Mouse (Mus musculus): ENCODE data around the gene Rgs7.

Rgs7 gene

DNA sequence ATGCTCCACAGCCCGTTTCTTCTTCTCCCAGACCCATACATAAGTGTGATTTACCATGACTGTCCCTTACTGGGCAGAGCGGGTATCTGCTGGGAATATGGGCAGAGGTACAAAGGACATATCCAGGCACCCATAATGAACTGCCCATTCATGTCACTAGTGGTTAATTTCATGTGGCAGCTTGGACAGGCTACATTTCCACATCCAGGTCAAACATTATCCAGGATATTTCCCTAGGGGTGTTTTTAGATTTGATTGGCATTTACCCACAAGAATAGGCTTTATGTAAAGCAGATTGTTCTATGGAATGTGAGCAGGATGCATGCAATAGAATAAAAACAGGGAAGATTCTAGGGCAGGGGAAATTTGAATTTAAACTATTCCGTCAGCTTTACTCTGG lies 128.7 kb downstream of the Rgs7 start:
- Histone ChIP-seq H3K36me3 (ENCODE audit: insufficient read depth, low read length) (no peaks in the 10 kb centered on the region), H3K4me3 (replicated peaks; ENCODE audit: low read length) (no peak overlapping the region), H3K9me3 (ENCODE audit: low read length) (0 out of 2 replicates have a peak, but pooled peaks cover 8% of the 10 kb centered on the region), H3K4me1 (replicated peaks; ENCODE audit: low read depth, low read length) (no peaks in the 10 kb centered on the region), H3K27me3 (ENCODE audit: insufficient read depth, low read length) (no peaks in the 10 kb centered on the region)
- no peak for TF ChIP-seq NANOG (IDR thresholded peaks at IDR 0.05; ENCODE audit: borderline replicate concordance, low read length)
- TF ChIP-seq CTCF (conservative IDR thresholded peaks at IDR 0.05; ENCODE audit: low read length): no peak
- no peak for TF ChIP-seq POU5F1 (IDR thresholded peaks at IDR 0.05; ENCODE audit: borderline replicate concordance, low read length)

DNA sequence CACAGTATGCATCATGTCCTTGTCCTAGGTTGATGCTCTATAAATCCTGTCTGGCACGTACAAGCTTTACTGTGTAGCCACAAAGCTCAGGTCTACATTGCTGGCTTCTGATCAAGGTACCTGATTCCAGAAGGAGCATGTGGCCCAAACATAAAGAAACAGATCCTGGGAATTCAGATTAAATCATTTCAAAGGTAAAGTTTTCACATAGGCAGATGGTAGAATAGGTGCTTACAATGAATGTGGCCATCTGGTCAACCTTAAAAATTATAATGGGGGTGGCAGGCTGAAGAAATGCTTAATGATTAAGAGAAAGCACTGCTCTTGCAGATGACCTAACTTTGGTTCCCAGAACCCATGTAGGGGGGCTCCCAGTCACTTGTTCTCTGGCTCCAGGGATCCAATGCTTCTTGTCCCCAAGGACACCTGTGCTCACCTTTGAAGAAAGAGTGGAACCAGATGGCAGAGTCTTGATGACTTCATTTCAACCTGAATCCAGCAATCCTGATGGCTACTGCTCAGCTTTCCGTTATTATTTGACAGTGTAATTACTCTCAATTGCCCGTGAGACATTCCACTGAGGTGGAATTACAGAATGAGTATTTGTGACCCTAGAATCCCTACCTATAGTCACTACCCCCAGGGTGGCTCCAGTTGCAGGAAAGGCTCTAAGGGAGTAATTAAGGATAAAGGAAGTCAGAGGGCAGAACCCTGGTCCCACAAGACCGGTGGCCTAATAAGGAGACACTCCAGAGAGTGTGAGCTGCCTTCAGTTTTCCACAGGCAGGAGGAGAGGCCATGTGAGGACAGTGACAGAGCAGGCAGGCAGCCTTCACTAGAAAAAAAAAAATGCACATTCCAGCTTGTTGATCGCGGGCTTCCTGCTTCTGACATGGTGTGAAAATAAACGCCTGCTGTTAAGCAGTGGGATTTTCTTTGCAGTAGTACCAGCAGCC lies 132.6 kb downstream of the Rgs7 start:
- H3K27me3 ChIP-seq (ENCODE audit: insufficient read depth, low read length): no peaks in the 10 kb centered on the region
- H3K4me1 ChIP-seq (replicated peaks; ENCODE audit: low read depth, low read length): no peaks in the 10 kb centered on the region
- no peak for TF ChIP-seq CTCF (conservative IDR thresholded peaks at IDR 0.05; ENCODE audit: low read length)
- no peak for TF ChIP-seq NANOG (IDR thresholded peaks at IDR 0.05; ENCODE audit: borderline replicate concordance, low read length)
- TF ChIP-seq POU5F1 (IDR thresholded peaks at IDR 0.05; ENCODE audit: borderline replicate concordance, low read length): no peak
- H3K9me3 ChIP-seq (ENCODE audit: low read length): 0 out of 2 replicates have a peak, but pooled peaks cover 8% of the 10 kb centered on the region
- H3K36me3 ChIP-seq (ENCODE audit: insufficient read depth, low read length): no peaks in the 10 kb centered on the region
- H3K4me3 ChIP-seq (replicated peaks; ENCODE audit: low read length): no peak overlapping the region

DNA sequence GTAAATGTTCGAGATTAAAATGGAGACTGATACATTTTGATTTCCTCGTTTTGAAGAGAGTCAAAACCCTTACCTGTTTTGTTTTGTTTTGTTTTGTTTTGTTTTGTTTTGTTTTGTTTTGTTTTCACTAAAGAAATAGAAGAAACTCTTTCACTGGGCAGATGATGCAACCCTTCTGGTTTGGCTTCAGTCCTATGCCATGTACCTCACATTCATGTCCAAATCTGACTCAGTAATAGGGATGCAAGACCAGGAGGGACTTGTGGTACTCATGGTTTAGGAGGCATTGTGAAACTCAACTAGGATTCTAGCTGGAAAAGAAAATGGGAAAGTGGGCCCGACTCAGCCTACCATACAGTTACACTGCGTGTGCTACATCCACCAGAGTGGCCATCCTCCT lies 139.4 kb downstream of the Rgs7 start:
- Histone ChIP-seq H3K4me1 (replicated peaks; ENCODE audit: low read depth, low read length) (no peaks in the 10 kb centered on the region), H3K9me3 (ENCODE audit: low read length) (no peaks in the 10 kb centered on the region), H3K4me3 (replicated peaks; ENCODE audit: low read length) (no peak overlapping the region), H3K36me3 (ENCODE audit: insufficient read depth, low read length) (no peaks in the 10 kb centered on the region), H3K27me3 (ENCODE audit: insufficient read depth, low read length) (no peaks in the 10 kb centered on the region)
- no peak for TF ChIP-seq NANOG (IDR thresholded peaks at IDR 0.05; ENCODE audit: borderline replicate concordance, low read length)
- no peak for TF ChIP-seq POU5F1 (IDR thresholded peaks at IDR 0.05; ENCODE audit: borderline replicate concordance, low read length)
- TF ChIP-seq CTCF (conservative IDR thresholded peaks at IDR 0.05; ENCODE audit: low read length): no peak

DNA sequence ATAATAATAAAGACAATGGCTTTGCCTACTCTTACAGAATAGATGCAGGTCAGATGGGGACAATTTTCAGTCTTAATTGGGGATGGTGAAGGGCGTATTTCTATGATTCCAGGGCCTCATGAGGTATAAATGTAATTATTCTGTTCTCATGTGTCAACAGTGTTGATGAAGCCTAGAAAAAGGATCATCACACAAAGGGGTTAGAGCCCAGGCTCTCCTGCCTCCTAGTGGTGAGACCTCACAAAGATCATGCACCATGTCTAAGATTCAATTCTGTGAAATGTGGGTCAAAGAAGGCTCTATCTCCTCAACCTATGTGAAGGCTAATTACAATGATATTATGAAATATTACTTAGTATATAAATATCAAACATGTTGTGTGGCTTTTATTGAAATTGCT lies 146.1 kb downstream of the Rgs7 start:
- no peak for TF ChIP-seq NANOG (IDR thresholded peaks at IDR 0.05; ENCODE audit: borderline replicate concordance, low read length)
- TF ChIP-seq CTCF (conservative IDR thresholded peaks at IDR 0.05; ENCODE audit: low read length): peak; percentile 22; the same call in 1 of the 2 replicates
- Histone ChIP-seq H3K36me3 (ENCODE audit: insufficient read depth, low read length) (no peaks in the 10 kb centered on the region), H3K27me3 (ENCODE audit: insufficient read depth, low read length) (no peaks in the 10 kb centered on the region)

DNA sequence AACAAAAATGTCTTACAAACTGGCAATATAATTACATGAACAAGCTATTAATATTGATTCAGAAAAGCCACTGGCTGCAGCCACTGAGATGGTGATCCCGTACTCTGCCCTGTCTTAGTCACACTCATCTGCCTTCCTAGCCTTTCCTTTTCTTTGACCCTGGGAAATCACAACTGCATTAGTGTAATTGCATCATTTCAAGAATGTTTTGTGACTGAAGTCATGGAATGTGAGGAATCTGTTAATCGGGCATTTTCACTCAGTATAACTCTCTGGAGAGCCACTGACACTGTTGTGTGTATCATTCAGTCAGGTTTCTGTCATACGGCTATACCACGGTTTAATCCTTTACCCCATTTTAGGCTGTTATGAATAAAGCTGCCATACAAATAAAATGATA lies 156.1 kb downstream of the Rgs7 start:
- Histone ChIP-seq H3K4me3 (replicated peaks; ENCODE audit: low read length) (no peak overlapping the region), H3K4me1 (replicated peaks; ENCODE audit: low read depth, low read length) (no peaks in the 10 kb centered on the region), H3K36me3 (ENCODE audit: insufficient read depth, low read length) (no peaks in the 10 kb centered on the region), H3K27me3 (ENCODE audit: insufficient read depth, low read length) (no peaks in the 10 kb centered on the region), H3K9me3 (ENCODE audit: low read length) (no peaks in the 10 kb centered on the region)
- TF ChIP-seq NANOG (IDR thresholded peaks at IDR 0.05; ENCODE audit: borderline replicate concordance, low read length) (no peak), POU5F1 (IDR thresholded peaks at IDR 0.05; ENCODE audit: borderline replicate concordance, low read length) (no peak)

More for the DNA sequence above, 146.1 kb downstream of the Rgs7 start:
- H3K9me3 ChIP-seq (ENCODE audit: low read length): no peaks in the 10 kb centered on the region
- no peak overlapping the region for H3K4me3 ChIP-seq (replicated peaks; ENCODE audit: low read length)
- H3K4me1 ChIP-seq (replicated peaks; ENCODE audit: low read depth, low read length): no peaks in the 10 kb centered on the region

DNA sequence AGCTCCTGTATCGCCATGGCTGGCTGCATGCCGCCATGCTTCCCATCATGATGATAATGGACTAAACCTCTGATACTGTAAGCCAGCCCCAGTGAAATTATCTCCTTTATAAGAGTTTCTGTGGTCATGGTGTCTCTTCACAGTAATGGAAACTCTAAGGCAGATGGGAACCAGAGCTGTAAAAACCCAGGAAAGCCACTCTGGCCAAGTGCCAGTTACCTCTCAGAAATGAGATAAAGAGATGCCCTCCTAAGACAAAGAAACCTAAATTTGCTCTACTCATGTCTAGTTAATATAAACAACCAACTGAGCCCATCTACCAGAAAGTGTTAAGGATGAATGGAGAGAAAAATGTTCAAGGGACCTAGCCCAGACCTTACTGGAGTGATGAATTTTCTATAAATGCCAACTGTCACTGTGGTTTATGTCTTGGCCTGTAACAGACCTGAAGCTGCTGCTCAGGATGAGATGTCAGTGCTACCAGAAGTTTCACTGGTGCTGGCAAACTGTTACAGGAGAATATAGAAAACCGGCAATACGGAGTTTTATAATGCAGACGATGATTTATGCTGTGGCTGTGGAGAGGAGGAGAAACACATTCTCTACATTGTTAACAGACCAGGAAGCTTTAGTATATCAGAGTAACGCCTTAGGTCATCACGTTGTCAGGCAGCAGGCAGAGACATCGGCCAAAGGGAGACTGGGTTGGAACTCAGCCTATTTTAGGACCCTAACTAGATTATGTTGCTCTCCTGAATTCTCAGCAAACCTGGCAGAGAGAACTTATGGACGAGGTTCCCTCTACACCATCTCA lies 159.1 kb downstream of the Rgs7 start:
- H3K36me3 ChIP-seq (ENCODE audit: insufficient read depth, low read length): no peaks in the 10 kb centered on the region
- H3K27me3 ChIP-seq (ENCODE audit: insufficient read depth, low read length): no peaks in the 10 kb centered on the region
- H3K9me3 ChIP-seq (ENCODE audit: low read length): no peaks in the 10 kb centered on the region
- H3K4me1 ChIP-seq (replicated peaks; ENCODE audit: low read depth, low read length): no peaks in the 10 kb centered on the region
- no peak overlapping the region for H3K4me3 ChIP-seq (replicated peaks; ENCODE audit: low read length)
- no peak for TF ChIP-seq CTCF (conservative IDR thresholded peaks at IDR 0.05; ENCODE audit: low read length)
- TF ChIP-seq NANOG (IDR thresholded peaks at IDR 0.05; ENCODE audit: borderline replicate concordance, low read length): no peak

DNA sequence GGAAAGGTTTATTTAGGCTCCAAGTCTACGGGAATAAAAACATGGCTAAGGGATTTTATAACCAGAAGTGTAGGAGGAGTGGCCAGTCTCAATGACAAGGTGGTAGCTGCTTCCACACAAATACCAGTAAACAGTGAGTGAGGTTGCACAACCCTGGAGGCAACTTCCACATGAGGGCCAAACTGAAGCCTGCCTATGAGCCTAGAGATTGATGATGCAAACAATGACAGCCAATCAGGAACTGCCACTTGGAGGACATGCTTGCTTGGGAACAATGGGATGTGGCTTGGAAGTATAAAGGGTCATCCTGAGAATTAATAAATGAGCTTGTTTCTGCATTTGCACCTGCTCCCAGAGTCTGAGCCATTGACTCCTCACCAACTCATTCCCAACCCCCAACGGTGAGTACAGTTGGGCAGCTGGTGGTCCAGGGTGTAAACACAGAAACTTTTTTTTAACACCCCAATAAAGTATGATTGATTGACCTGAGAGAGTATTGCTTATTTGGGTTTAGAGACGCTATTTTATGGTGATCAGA lies 162.3 kb downstream of the Rgs7 start:
- Histone ChIP-seq H3K36me3 (ENCODE audit: insufficient read depth, low read length) (no peaks in the 10 kb centered on the region), H3K9me3 (ENCODE audit: low read length) (no peaks in the 10 kb centered on the region), H3K4me1 (replicated peaks; ENCODE audit: low read depth, low read length) (no peaks in the 10 kb centered on the region), H3K27me3 (ENCODE audit: insufficient read depth, low read length) (no peaks in the 10 kb centered on the region), H3K4me3 (replicated peaks; ENCODE audit: low read length) (no peak overlapping the region)
- TF ChIP-seq POU5F1 (IDR thresholded peaks at IDR 0.05; ENCODE audit: borderline replicate concordance, low read length) (no peak), NANOG (IDR thresholded peaks at IDR 0.05; ENCODE audit: borderline replicate concordance, low read length) (no peak), CTCF (conservative IDR thresholded peaks at IDR 0.05; ENCODE audit: low read length) (no peak)

DNA sequence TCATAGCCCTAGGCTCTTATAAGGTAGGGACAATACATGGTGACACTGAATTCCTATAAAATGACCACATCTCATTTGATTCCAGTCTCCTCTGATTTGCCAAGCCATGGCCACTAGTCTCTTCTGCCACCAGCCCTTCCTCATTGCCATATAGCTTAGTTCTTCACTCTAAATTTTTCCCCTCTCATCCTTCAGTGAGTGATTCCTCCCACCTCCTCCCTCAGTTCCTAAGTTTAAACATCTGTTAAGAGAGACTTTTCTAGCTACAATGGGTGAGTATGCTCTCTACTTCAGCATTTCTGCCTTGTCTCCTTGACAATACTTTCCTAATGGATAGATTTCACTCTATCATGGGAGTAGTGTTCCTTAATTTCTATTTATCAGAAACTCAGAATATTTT lies 169.5 kb downstream of the Rgs7 start:
- Histone ChIP-seq H3K4me1 (replicated peaks; ENCODE audit: low read depth, low read length) (no peaks in the 10 kb centered on the region), H3K27me3 (ENCODE audit: insufficient read depth, low read length) (no peaks in the 10 kb centered on the region), H3K4me3 (replicated peaks; ENCODE audit: low read length) (no peak overlapping the region), H3K9me3 (ENCODE audit: low read length) (no peaks in the 10 kb centered on the region), H3K36me3 (ENCODE audit: insufficient read depth, low read length) (no peaks in the 10 kb centered on the region)
- TF ChIP-seq POU5F1 (IDR thresholded peaks at IDR 0.05; ENCODE audit: borderline replicate concordance, low read length) (no peak), CTCF (conservative IDR thresholded peaks at IDR 0.05; ENCODE audit: low read length) (no peak), NANOG (IDR thresholded peaks at IDR 0.05; ENCODE audit: borderline replicate concordance, low read length) (no peak)
